Mouse (Mus musculus) ES-E14 (cell line): ENCODE measurements at regions not wholly inside any gene's neighbourhood (a gene's known extent, or its start where the extent isn't known, plus 50 kb on each side); places are given as distances from the start of the nearest gene placed in this dataset.

Source experiments
- DNase-seq: peaks from one replicate; pipeline ENCODE4 v3.0.0-alpha.2; 2013; ENCODE audit warnings: low read depth, low spot score
- H3K27ac ChIP-seq: 2 replicates; pipeline ENCODE4 v1.5.1; 2012; ENCODE audit warnings: low read depth, mild to moderate bottlenecking, low read length, moderate library complexity, mixed read lengths; ENCODE audit not compliant: poor library complexity, insufficient read depth, severe bottlenecking
- H3K36me3 ChIP-seq: 2 replicates; pipeline ENCODE4 v1.6.1; 2012; ENCODE audit warnings: mild to moderate bottlenecking, low read length, moderate library complexity, mixed read lengths; ENCODE audit not compliant: control insufficient read depth, poor library complexity, insufficient read depth, severe bottlenecking
- H3K4me1 ChIP-seq, 2 experiments: fragments of 150-350 bp in 1 of 2; sonication (generic) in 1 of 2; 2 replicates each; pipeline ENCODE4 v1.6.1; 2012; ENCODE audit warnings: low read length in 2 of 2, mild to moderate bottlenecking in 1 of 2, mixed read lengths in 1 of 2; ENCODE audit not compliant: control insufficient read depth in 2 of 2, insufficient read depth in 2 of 2, poor library complexity in 1 of 2
- H3K4me3 ChIP-seq, 2 experiments: fragments of 150-350 bp in 1 of 2; sonication (generic) in 1 of 2; 2 replicates each; pipeline ENCODE4 v1.5.1; 2012; ENCODE audit warnings: low read length in 2 of 2, low read depth in 1 of 2, mild to moderate bottlenecking in 1 of 2, mixed read lengths in 1 of 2; ENCODE audit not compliant: insufficient read depth in 1 of 2, poor library complexity in 1 of 2, severe bottlenecking in 1 of 2
- H3K9ac ChIP-seq: 2 replicates; pipeline ENCODE4 v1.6.1; 2012; ENCODE audit warnings: low read depth, mild to moderate bottlenecking, low read length, mixed read lengths; ENCODE audit not compliant: poor library complexity, insufficient read depth, severe bottlenecking
- H3K9me3 ChIP-seq: fragments of 150-350 bp; sonication (generic); 2 replicates; pipeline ENCODE4 v1.6.1; 2012; ENCODE audit warnings: low read depth, mild to moderate bottlenecking, low read length; ENCODE audit not compliant: control insufficient read depth, insufficient read depth
- CHD2 ChIP-seq: IDR thresholded peaks from 2 replicates; pipeline ENCODE4 v1.6.1; 2014; ENCODE audit warnings: mild to moderate bottlenecking, low read depth, low read length, inconsistent platforms
- HCFC1 ChIP-seq: IDR thresholded peaks from 2 replicates; pipeline ENCODE4 v1.6.1; 2012; ENCODE audit warnings: low read length, inconsistent platforms, borderline replicate concordance; ENCODE audit not compliant: insufficient read depth
- MAFK ChIP-seq: IDR thresholded peaks from 2 replicates; pipeline ENCODE4 v1.6.1; 2014; ENCODE audit warnings: mild to moderate bottlenecking, low read depth, low read length, inconsistent platforms; ENCODE audit not compliant: insufficient read depth
- ZC3H11A ChIP-seq: IDR thresholded peaks from 2 replicates; pipeline ENCODE4 v1.6.1; 2012; ENCODE audit warnings: low read depth, mild to moderate bottlenecking, inconsistent platforms, low read length, borderline replicate concordance
- ZNF384 ChIP-seq: IDR thresholded peaks from 2 replicates; pipeline ENCODE4 v1.6.1; 2012; ENCODE audit warnings: low read depth, low read length, inconsistent platforms
- in situ Hi-C, 2 experiments: fragments of 600-800 bp; cut with MboI; formaldehyde crosslinking; loops; one replicate each; pipeline ENCODE4 v1.15.1; 2025; ENCODE audit warnings: low sequenced_read_pairs in 2 of 2, inconsistent platforms in 1 of 2; ENCODE audit not compliant: unreplicated experiment in 2 of 2

DNA sequence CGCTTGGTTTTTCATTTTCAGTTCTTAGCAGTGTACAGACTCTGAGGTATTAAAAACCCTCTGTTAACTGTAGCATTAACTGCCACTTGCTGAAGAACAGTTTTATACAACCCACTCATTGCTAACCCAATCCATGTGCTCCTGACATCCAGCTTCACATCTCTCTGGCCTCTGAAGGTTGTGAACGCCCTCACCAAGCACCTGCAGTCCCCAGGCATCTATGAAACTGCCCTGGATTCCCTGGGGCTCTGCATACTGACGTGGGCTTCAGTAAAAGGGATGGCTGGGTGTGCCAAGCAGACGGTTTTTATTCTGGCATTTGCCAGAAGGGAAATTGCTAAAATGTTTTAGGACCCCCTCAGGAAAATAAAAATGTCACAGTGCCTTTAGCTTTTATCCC lies 2232.2 kb upstream of the Gm7489 start:
- in situ Hi-C loops: no loop called here
- no peaks in the 10 kb centered on the region for H3K9me3 ChIP-seq
- no peaks in the 10 kb centered on the region for H3K36me3 ChIP-seq
- H3K4me1 ChIP-seq: no peaks in the 10 kb centered on the region
- DNase-seq: no peak
- TF ChIP-seq ZC3H11A (no peak), HCFC1 (no peak), ZNF384 (no peak), MAFK (no peak), CHD2 (no peak)
- H3K9ac ChIP-seq: no peak overlapping the region
- no peak overlapping the region for H3K27ac ChIP-seq
- H3K4me3 ChIP-seq: no peak overlapping the region

DNA sequence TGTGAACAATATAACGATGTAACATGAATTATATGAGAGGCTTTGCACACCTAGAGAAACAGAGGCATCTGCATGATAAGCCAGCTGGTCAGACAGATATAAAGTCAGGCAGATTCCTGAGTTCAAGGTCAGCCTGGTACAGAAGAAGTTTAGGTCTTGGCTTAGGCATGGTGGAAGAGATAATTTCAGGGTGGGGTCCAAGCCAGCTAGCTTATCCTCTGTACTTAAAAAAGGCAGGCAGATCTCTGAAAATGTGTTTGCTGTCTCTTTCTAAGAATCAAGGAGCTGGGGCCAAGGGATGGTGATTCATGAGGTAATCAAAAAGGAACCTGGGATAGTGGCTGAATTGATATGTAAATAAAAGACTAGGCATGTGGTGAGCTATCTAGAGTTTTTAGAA lies 2227.1 kb upstream of the Gm7489 start:
- H3K4me1 ChIP-seq: no peaks in the 10 kb centered on the region
- in situ Hi-C loops: no loop called here
- no peak overlapping the region for H3K9ac ChIP-seq
- no peak overlapping the region for H3K27ac ChIP-seq
- TF ChIP-seq MAFK (no peak), HCFC1 (no peak), ZC3H11A (no peak), CHD2 (no peak), ZNF384 (no peak)
- H3K4me3 ChIP-seq: no peak overlapping the region
- no peaks in the 10 kb centered on the region for H3K9me3 ChIP-seq
- no peaks in the 10 kb centered on the region for H3K36me3 ChIP-seq
- DNase-seq: no peak

DNA sequence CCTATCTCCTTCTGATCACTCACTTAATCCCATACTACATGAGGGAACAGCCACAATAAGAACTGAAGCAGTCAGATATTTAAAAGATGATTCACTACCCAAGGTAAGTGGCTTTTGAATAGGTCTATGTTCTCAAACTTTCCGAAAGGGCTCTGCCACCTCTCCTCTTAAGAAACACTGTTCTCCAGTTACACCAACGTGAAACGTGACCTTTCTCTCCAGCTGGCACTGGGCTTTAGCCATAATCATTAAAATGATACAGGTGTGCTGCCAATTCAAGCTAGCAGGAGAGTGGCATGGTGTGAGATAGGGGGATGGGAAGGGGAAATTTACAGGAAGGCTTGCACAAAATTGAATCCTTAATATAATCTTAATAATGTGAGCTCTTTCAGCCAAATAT lies 2216.4 kb upstream of the Gm7489 start:
- Histone ChIP-seq H3K4me3 (no peak overlapping the region), H3K27ac (no peak overlapping the region), H3K9me3 (no peaks in the 10 kb centered on the region), H3K4me1 (no peaks in the 10 kb centered on the region), H3K36me3 (no peaks in the 10 kb centered on the region), H3K9ac (no peak overlapping the region)
- TF ChIP-seq ZC3H11A: no peak
- TF ChIP-seq CHD2: no peak
- TF ChIP-seq HCFC1: no peak
- no peak for TF ChIP-seq MAFK
- no peak for TF ChIP-seq ZNF384
- in situ Hi-C loops: no loop called here
- no peak for DNase-seq

DNA sequence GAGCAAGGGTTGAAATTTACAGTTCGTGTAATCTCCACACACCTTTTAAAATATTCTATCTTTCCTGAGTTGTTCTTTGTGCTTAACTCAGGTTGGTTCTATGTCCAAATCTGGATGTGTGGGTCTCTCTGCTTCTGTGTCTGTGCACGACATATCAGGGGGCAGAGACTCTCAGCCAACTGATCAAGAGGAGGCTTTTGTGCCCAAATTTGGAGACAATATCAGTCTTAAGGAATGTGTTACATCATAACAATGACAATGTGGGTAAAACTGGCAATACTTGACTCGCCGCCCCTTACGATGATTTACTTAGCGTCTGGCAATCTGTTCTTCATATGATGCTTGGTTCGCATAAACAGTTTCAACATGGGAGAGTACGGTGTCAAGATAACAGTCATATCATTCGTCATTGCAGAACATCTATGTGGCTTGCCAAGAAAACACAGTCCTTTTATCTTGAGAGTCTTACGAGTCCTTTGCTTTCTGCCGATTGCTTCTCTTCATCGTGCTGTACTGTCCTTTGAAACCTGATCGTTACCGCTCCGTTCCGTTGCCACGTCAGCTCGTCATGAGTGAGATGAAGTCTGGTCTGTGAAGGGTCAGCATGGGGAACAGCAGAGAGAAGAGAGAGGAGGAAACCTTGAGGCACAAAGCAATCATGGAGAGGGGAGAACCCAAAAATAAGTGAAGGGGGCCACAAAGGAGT lies 2212.9 kb upstream of the Gm7489 start:
- in situ Hi-C loops: no loop called here
- Histone ChIP-seq H3K9ac (no peak overlapping the region), H3K27ac (no peak overlapping the region), H3K4me3 (no peak overlapping the region), H3K4me1 (0 out of 4 replicates have a peak, but pooled peaks cover 0 to 2% of the 10 kb centered on the region in 2 experiments), H3K36me3 (no peaks in the 10 kb centered on the region), H3K9me3 (no peaks in the 10 kb centered on the region)
- TF ChIP-seq ZNF384 (no peak), ZC3H11A (no peak), MAFK (no peak), CHD2 (no peak), HCFC1 (no peak)
- no peak for DNase-seq
